Mouse (Mus musculus) intestine, embryonic 14.5 days (tissue): ENCODE measurements around the gene Kcnb1. TPM values are rescaled to one million over a fixed set of nuclear protein-coding genes. Genes with fewer than 3 reads are reported as not detected.

ENCODE experiments used
- ATAC-seq: fragments of 200-750 bp; cut with Nextera tagmentation; replicated peaks from 2 replicates; pipeline ENCODE4 v1.8.0; 2017; ENCODE audit warnings: low read depth, moderate number of reproducible peaks, moderate TSS enrichment, moderate library complexity; ENCODE audit not compliant: low FRiP score, low TSS enrichment
- DNase-seq: peaks from one replicate; pipeline ENCODE4 v3.0.0-alpha.2; 2018; ENCODE audit warnings: low spot score
- H3K27ac ChIP-seq: fragments of 300-500 bp; sonication (generic); 2 replicates; pipeline ENCODE4 v1.5.1; 2014; ENCODE audit warnings: low read depth, mild to moderate bottlenecking, control low read depth
- H3K27me3 ChIP-seq: fragments of 300-500 bp; sonication (generic); replicated peaks from 2 replicates; pipeline ENCODE4 v1.6.1; 2014; ENCODE audit warnings: low read length, control low read depth; ENCODE audit not compliant: control insufficient read depth, insufficient read depth
- H3K36me3 ChIP-seq: fragments of 300-500 bp; sonication (generic); 2 replicates; pipeline ENCODE4 v1.6.1; 2014; ENCODE audit warnings: low read length, control low read depth; ENCODE audit not compliant: control insufficient read depth, insufficient read depth
- H3K4me1 ChIP-seq: fragments of 300-500 bp; sonication (generic); replicated peaks from 2 replicates; pipeline ENCODE4 v1.6.1; 2014; ENCODE audit warnings: low read length, control low read depth, mixed read lengths; ENCODE audit not compliant: control insufficient read depth, insufficient read depth
- H3K4me2 ChIP-seq: fragments of 300-500 bp; sonication (generic); 2 replicates; pipeline ENCODE4 v1.6.1; 2014; ENCODE audit warnings: low read length
- H3K4me3 ChIP-seq: fragments of 300-500 bp; sonication (generic); 2 replicates; pipeline ENCODE4 v1.5.1; 2014; ENCODE audit warnings: low read depth, low read length, control low read depth, mixed read lengths
- H3K9ac ChIP-seq: fragments of 300-500 bp; sonication (generic); 2 replicates; pipeline ENCODE4 v1.6.1; 2014; ENCODE audit warnings: mild to moderate bottlenecking, low read length
- H3K9me3 ChIP-seq: fragments of 300-500 bp; sonication (generic); 2 replicates; pipeline ENCODE4 v1.6.1; 2016; ENCODE audit warnings: low read length, control low read depth; ENCODE audit not compliant: control insufficient read depth
- WGBS: fragments of 180-500 bp; shearing (Covaris S2); extraction: QIAGEN DNeasy Blood & Tissue Kit; methylation state at CpG from one replicate; pipeline ENCODE4 v1.1.7; 2014; 5-methylcytosine and 5-hydroxymethylcytosine counted together
- polyA plus RNA-seq: library from polyadenylated mRNA; unstranded; fragments of >200 nt; fragmentation: Nextera tagmentation; extraction: Ambion mirVana; gene quantifications from 2 replicates; pipeline ENCODE4 v1.2.1, GENCODE M21; 2014

Gene Kcnb1
- polyA plus RNA-seq, 1 experiment from 2014 or later = 1.9 TPM

- Histone ChIP-seq H3K27me3 (no peaks in the 10 kb centered on the region), H3K27ac (no peak overlapping the region), H3K9me3 (no peaks in the 10 kb centered on the region), H3K4me2 (no peak overlapping the region), H3K36me3 (no peaks in the 10 kb centered on the region), H3K9ac (no peak overlapping the region), H3K4me1 (peaks cover 13% of the 10 kb centered on the region), H3K4me3 (no peak overlapping the region)
- no peak for DNase-seq
- WGBS = 49% methylated on average over 11 of the region's 11 CpGs
- ATAC-seq = no peak; the same call in 1 of the 2 replicates
Measured at GRCm38 (mm10) chr2:167167515-167168212, 22.3 kb downstream of the Kcnb1 start.

- Histone ChIP-seq H3K9me3 (no peaks in the 10 kb centered on the region), H3K27ac (no peak overlapping the region), H3K4me1 (peaks cover 13% of the 10 kb centered on the region), H3K4me3 (no peak overlapping the region), H3K36me3 (no peaks in the 10 kb centered on the region), H3K9ac (no peak overlapping the region), H3K4me2 (no peak overlapping the region), H3K27me3 (no peaks in the 10 kb centered on the region)
- ATAC-seq = no peak
- DNase-seq = no peak
- WGBS = 63% methylated on average over 9 of the region's 9 CpGs
Measured at GRCm38 (mm10) chr2:167163600-167163999, 26.4 kb downstream of the Kcnb1 start.

- H3K27me3 ChIP-seq = no peaks in the 10 kb centered on the region
- no peak overlapping the region for H3K4me3 ChIP-seq
- H3K36me3 ChIP-seq = no peaks in the 10 kb centered on the region
- H3K9ac ChIP-seq = no peak overlapping the region
- 89% methylated on average over 10 of the region's 10 CpGs for WGBS
- DNase-seq (no peak), ATAC-seq (no peak)
- peaks cover 11% of the 10 kb centered on the region for H3K4me1 ChIP-seq
- H3K4me2 ChIP-seq = no peak overlapping the region
- no peaks in the 10 kb centered on the region for H3K9me3 ChIP-seq
- no peak overlapping the region for H3K27ac ChIP-seq
Measured at GRCm38 (mm10) chr2:167163134-167163533, 26.8 kb downstream of the Kcnb1 start.

GRCm38 (mm10) chr2:167162516-167163021 is 27.4 kb downstream of the Kcnb1 start:
- WGBS = 64% methylated on average over 10 of the region's 10 CpGs
- Histone ChIP-seq H3K9ac (no peak overlapping the region), H3K4me2 (no peak overlapping the region)

GRCm38 (mm10) chr2:167159721-167160120 is 30.2 kb downstream of the Kcnb1 start:
- H3K27me3 ChIP-seq = no peaks in the 10 kb centered on the region
- peaks cover 8% of the 10 kb centered on the region for H3K4me1 ChIP-seq
- H3K27ac ChIP-seq = no peak overlapping the region
- DNase-seq (no peak), ATAC-seq (no peak)
- H3K9ac ChIP-seq = no peak overlapping the region
- WGBS = 94% methylated on average over 4 of the region's 4 CpGs
- no peaks in the 10 kb centered on the region for H3K9me3 ChIP-seq
- H3K4me3 ChIP-seq = no peak overlapping the region
- no peaks in the 10 kb centered on the region for H3K36me3 ChIP-seq
- no peak overlapping the region for H3K4me2 ChIP-seq

More at GRCm38 (mm10) chr2:167162516-167163021, 27.4 kb downstream of the Kcnb1 start:
- no peak for ATAC-seq
- Histone ChIP-seq H3K4me3 (no peak overlapping the region), H3K9me3 (no peaks in the 10 kb centered on the region), H3K4me1 (peaks cover 6% of the 10 kb centered on the region; the same call in 1 of the 2 replicates), H3K27me3 (no peaks in the 10 kb centered on the region), H3K27ac (no peak overlapping the region), H3K36me3 (no peaks in the 10 kb centered on the region)
- DNase-seq = no peak

- no peak overlapping the region for H3K4me2 ChIP-seq
- 82% methylated on average over 5 of the region's 5 CpGs for WGBS
Measured at GRCm38 (mm10) chr2:167158780-167159179, 31.2 kb downstream of the Kcnb1 start.

GRCm38 (mm10) chr2:167156118-167156715 is 33.7 kb downstream of the Kcnb1 start:
- no peaks in the 10 kb centered on the region for H3K9me3 ChIP-seq
- DNase-seq (no peak), ATAC-seq (no peak)
- peak overlapping the region; percentile 16 for H3K27ac ChIP-seq
- H3K9ac ChIP-seq = no peak overlapping the region
- peaks cover 8% of the 10 kb centered on the region for H3K4me1 ChIP-seq
- no peaks in the 10 kb centered on the region for H3K36me3 ChIP-seq
- WGBS = 45% methylated on average over 9 of the region's 9 CpGs
- no peaks in the 10 kb centered on the region for H3K27me3 ChIP-seq
- H3K4me3 ChIP-seq = no peak overlapping the region
- H3K4me2 ChIP-seq = no peak overlapping the region

More at GRCm38 (mm10) chr2:167158780-167159179, 31.2 kb downstream of the Kcnb1 start:
- Histone ChIP-seq H3K4me1 (peaks cover 8% of the 10 kb centered on the region), H3K9ac (no peak overlapping the region), H3K27me3 (no peaks in the 10 kb centered on the region), H3K9me3 (no peaks in the 10 kb centered on the region), H3K36me3 (no peaks in the 10 kb centered on the region), H3K4me3 (no peak overlapping the region), H3K27ac (no peak overlapping the region)
- no peak for ATAC-seq
- DNase-seq = no peak

GRCm38 (mm10) chr2:167155541-167155973 is 34.4 kb downstream of the Kcnb1 start:
- Histone ChIP-seq H3K36me3 (no peaks in the 10 kb centered on the region), H3K4me3 (no peak overlapping the region), H3K9me3 (no peaks in the 10 kb centered on the region), H3K27me3 (no peaks in the 10 kb centered on the region), H3K4me2 (no peak overlapping the region), H3K4me1 (peaks cover 8% of the 10 kb centered on the region), H3K27ac (peak overlapping the region; percentile 16), H3K9ac (no peak overlapping the region)
- WGBS = 50% methylated on average over 4 of the region's 4 CpGs
- DNase-seq = no peak
- ATAC-seq = 0 out of 2 replicates have a peak, but pooled peaks have one; percentile 51
